Mouse (Mus musculus): ENCODE results near the gene Hmgn1. TPM values are rescaled to one million over a fixed set of nuclear protein-coding genes. Genes with fewer than 3 reads are reported as not detected.

Gene Hmgn1
- 204 TPM for polyA plus RNA-seq (2015; fragmentation: Illumina TruSeq; extraction: RNeasy Lipid Tissue Mini Kit (QIAGEN cat#74804); ENCODE audit: insufficient read depth, low replicate concordance)

GRCm38 (mm10) chr16:96127657-96128344 lies at the start of gene Hmgn1:
Gene Hmgn1 (minus strand): TSS chr16:96127729.

DNA sequence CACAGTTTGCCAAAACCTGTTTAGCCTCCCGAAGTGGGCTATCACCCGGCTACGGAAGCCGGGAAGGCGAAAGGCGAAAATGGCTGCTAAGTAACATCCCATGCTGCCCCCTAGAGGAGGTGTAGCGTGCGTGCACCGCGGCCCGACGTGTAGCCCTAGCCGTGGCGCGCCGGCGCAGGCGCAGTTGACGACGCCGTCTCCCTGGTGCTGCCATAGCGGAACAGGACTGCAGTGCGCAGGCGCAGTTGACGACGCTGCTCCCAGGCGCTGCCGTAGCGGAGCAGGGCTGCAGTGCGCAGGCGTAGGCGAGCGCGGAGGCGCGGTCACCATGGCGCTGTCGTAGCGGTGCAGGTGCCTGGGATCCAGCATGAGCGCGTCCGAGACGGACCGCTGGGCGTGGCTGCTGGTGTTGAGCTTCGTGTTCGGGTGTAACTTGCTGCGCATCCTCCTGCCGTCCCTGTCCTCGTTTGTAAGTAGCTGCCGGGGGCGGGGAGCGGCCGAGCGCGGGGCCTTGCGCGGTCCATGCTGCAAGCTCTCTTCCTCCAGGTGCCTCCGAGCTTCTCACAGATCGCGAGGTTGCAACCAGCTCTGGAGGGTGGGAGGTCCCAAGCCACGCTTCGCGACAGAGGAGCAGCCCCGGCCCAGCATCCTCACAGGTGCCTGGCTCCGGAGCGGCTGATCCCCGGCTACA lies 17.7 kb upstream of the Hmgn1 start, which contains the start of gene Wrb:
Gene Wrb (plus strand): TSS at position 298 of the 691 bp plus-strand sequence.

DNA sequence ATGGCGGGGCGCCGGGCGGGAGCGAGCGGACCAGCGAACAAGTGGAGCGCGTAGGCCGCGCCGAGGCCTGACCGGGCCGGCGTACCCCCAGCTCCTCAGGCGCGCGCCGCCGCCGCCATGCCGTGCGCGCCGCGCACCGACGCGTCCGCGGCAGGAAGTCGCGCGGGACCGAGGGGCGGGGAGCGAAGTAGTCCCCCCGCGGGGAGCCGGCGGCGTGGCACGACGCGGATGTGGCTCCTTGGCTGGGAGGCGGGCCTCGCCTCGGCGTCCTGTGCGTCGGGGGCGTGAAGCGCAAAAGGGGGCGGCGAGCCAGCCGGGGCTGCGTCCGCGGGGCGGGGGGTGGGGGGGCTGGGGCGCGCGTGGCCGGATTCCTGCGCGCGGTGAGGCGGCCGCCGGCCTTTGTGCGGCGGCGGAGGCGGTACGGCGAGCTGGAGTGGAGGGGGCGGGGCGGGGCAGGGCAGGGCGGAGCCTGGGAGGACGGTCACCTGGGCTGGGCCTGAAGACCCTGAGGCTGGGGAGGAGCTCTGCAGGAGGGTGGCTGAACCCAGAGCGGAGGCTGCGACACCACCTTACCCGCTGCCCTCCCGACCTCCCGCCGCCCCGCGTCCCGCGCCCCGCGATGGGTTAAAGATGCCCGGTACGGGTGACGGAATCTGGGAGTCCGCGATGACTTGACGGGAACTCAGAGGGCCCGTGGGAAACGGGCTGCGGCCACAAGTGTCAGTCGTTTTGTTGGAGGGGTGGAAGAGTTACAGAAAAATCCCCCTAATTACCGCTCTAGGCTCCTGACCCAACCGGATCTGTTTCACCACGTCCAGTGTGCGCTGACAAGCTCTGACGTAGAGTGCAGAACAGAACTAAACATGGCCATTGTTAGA lies 45.0 kb downstream of the Hmgn1 start, which contains the start of gene Brwd1:
Gene Brwd1 (minus strand): TSS at position 226 of the 878 bp plus-strand sequence.

Other genes starting within 250 kb of the Hmgn1 start
- gene Psmg1, start 136.8 kb downstream of the Hmgn1 start, polyA plus RNA-seq (2015; fragmentation: Illumina TruSeq; extraction: RNeasy Lipid Tissue Mini Kit (QIAGEN cat#74804); ENCODE audit: insufficient read depth, low replicate concordance): 31.3 TPM
- 234 TPM for gene Brwd1, start 45.2 kb downstream of the Hmgn1 start, polyA plus RNA-seq (2015; fragmentation: Illumina TruSeq; extraction: RNeasy Lipid Tissue Mini Kit (QIAGEN cat#74804); ENCODE audit: insufficient read depth, low replicate concordance)
- 11.1 TPM for gene Wrb, start 17.7 kb upstream of the Hmgn1 start, polyA plus RNA-seq (2015; fragmentation: Illumina TruSeq; extraction: RNeasy Lipid Tissue Mini Kit (QIAGEN cat#74804); ENCODE audit: insufficient read depth, low replicate concordance)
- 0.25 TPM for gene Lca5l, start 64.5 kb upstream of the Hmgn1 start, polyA plus RNA-seq (2015; fragmentation: Illumina TruSeq; extraction: RNeasy Lipid Tissue Mini Kit (QIAGEN cat#74804); ENCODE audit: insufficient read depth, low replicate concordance)
- gene Sh3bgr, start 72.7 kb upstream of the Hmgn1 start, polyA plus RNA-seq (2015; fragmentation: Illumina TruSeq; extraction: RNeasy Lipid Tissue Mini Kit (QIAGEN cat#74804); ENCODE audit: insufficient read depth, low replicate concordance): 4.9 TPM
- gene B3galt5, start 108.1 kb upstream of the Hmgn1 start, polyA plus RNA-seq (2015; fragmentation: Illumina TruSeq; extraction: RNeasy Lipid Tissue Mini Kit (QIAGEN cat#74804); ENCODE audit: insufficient read depth, low replicate concordance): 0.68 TPM